Comparison of ENCODE assay signal across 8 mouse cellular contexts in the genomic region with DNA sequence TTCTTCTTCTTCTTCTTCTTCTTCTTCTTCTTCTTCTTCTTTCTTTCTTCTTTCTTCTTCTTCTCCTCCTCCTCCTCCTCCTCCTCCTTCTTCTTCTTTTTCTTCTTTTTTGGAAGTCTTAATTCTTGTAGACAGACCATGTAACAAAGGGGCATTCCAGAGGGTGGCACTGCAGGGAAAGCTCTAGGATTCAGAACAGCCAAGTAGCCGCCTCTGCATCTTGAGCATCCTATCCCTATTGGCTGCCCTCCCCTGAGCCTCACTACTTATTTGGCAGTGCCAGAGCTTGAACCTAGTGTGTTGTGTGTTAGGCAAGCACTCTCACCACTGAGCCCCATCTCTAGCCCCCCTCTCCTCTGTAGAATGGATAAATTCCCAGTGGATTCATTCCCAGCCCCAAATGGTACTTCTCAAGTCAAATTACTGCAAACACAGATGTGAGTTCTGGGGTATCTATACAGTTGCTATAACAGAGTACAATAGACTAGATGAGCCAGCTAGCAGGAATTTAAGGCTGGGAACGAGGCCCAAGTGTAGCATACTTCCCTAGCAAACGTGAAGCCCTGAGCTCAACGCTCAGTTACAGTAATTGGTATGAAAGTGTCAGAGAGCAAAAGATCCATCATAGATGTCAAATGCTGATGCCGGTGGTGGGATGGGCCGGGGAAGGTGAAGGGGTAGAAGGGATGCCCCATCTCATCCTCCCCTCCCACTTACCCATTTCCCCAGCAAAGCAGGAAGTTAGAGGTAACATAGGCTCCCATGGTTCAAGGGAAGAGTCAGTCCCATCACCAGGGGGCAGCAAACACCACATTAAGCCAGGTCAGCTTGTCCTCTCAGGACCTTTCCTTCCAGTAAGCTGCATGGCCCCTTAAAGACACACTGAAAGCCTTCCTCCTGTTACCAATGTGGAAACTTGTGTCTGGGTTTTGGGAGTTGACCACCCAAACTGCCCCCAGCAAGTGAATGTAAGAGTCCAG. TPM values are rescaled to one million over a fixed set of nuclear protein-coding genes. Genes with fewer than 3 reads are reported as not detected.
A peak's percentile ranks its signal among the peaks of the same experiment; 100 is the strongest.
DNase-seq lines count a peak whose midpoint lies in the region; ATAC-seq and TF ChIP-seq lines count a peak whose summit lies in the region.

No protein-coding gene starts in this region.

- no peak overlapping the region for H3K4me2 ChIP-seq in hindbrain, embryonic 14.5 days (replicated peaks)
- H3K4me2 ChIP-seq in hindbrain, embryonic 12.5 days (replicated peaks) = no peak overlapping the region

- peak; percentile 80 for DNase-seq in hindbrain, embryonic 14.5 days (ENCODE audit: low spot score)
- peak; percentile 85 to 92 for DNase-seq in adrenal gland, postnatal 36 days
- DNase-seq in hindlimb bud, embryonic 11.5 days (ENCODE audit: extremely low spot score, low read depth, low spot score) = peak; percentile 57
- DNase-seq in left cerebral cortex, postnatal 4 days = peak; percentile 77
- peak; percentile 48 for DNase-seq in testis, postnatal 14 days (ENCODE audit: low spot score)

- no peak overlapping the region for H3K4me3 ChIP-seq in hindbrain, embryonic 14.5 days (replicated peaks; ENCODE audit: low read length)
- H3K4me3 ChIP-seq in hindbrain, embryonic 12.5 days = no peak overlapping the region
- H3K4me3 ChIP-seq in embryonic fibroblast, embryonic 13.5 days (ENCODE audit: insufficient read depth, low read length) = no peak overlapping the region

- WGBS in hindbrain, embryonic 14.5 days = 43% methylated on average over 6 of the region's 6 CpGs
- 42% methylated on average over 6 of the region's 6 CpGs for WGBS in hindbrain, embryonic 12.5 days

- TF ChIP-seq CTCF in embryonic fibroblast, embryonic 13.5 days (IDR thresholded peaks at IDR 0.05; ENCODE audit: borderline replicate concordance, insufficient read depth, low read length) = peak; percentile 89; the same call in 1 of the 2 replicates

- intact Hi-C loops in left cerebral cortex, postnatal 4 days (cut with DNase I) = no loop called here

- H3K4me1 ChIP-seq in hindbrain, embryonic 14.5 days (replicated peaks; ENCODE audit: control insufficient read depth, insufficient read depth, low read length) = peaks cover 10% of the 10 kb centered on the region
- H3K4me1 ChIP-seq in hindbrain, embryonic 12.5 days = peaks cover 9% of the 10 kb centered on the region
- H3K4me1 ChIP-seq in embryonic fibroblast, embryonic 13.5 days (ENCODE audit: control insufficient read depth, insufficient read depth, low read length) = no peaks in the 10 kb centered on the region

- no peaks in the 10 kb centered on the region for H3K36me3 ChIP-seq in hindbrain, embryonic 14.5 days (replicated peaks; ENCODE audit: control insufficient read depth, insufficient read depth)
- no peaks in the 10 kb centered on the region for H3K36me3 ChIP-seq in hindbrain, embryonic 12.5 days

- no peaks in the 10 kb centered on the region for H3K27me3 ChIP-seq in hindbrain, embryonic 14.5 days (ENCODE audit: control insufficient read depth, insufficient read depth, low read length)
- H3K27me3 ChIP-seq in hindbrain, embryonic 12.5 days = no peaks in the 10 kb centered on the region

- H3K27ac ChIP-seq in hindbrain, embryonic 14.5 days = no peak overlapping the region
- no peak overlapping the region for H3K27ac ChIP-seq in hindbrain, embryonic 12.5 days
- H3K27ac ChIP-seq in embryonic fibroblast, embryonic 13.5 days (ENCODE audit: insufficient read depth, low read length) = peak overlapping the region; percentile 22

- no peak for ATAC-seq in hindbrain, embryonic 14.5 days (ENCODE audit: low FRiP score)
- ATAC-seq in hindbrain, embryonic 12.5 days (ENCODE audit: low FRiP score) = no peak
- peak; percentile 78 for ATAC-seq in neutrophil, adult 5-6 weeks (ENCODE audit: extremely low read depth, insufficient number of reproducible peaks, low FRiP score, poor library complexity, severe bottlenecking)

- 0 out of 2 replicates have a peak, but pooled peaks have one; percentile 17 for TF ChIP-seq POLR2A in embryonic fibroblast, embryonic 13.5 days (IDR thresholded peaks at IDR 0.05; ENCODE audit: low read depth, low read length)

- H3K9ac ChIP-seq in hindbrain, embryonic 14.5 days = no peak overlapping the region
- H3K9ac ChIP-seq in hindbrain, embryonic 12.5 days = no peak overlapping the region

- no peaks in the 10 kb centered on the region for H3K9me3 ChIP-seq in hindbrain, embryonic 14.5 days (ENCODE audit: control insufficient read depth, low read length)
- H3K9me3 ChIP-seq in hindbrain, embryonic 12.5 days (replicated peaks) = no peaks in the 10 kb centered on the region

RNA-seq across cellular contexts. Expression of a gene that starts 3.2 kb away (rescaled TPM):
- 22.7 and 22.9 TPM in 2 replicates for polyA plus RNA-seq in hindbrain, embryonic 14.5 days (2014; fragmentation: Nextera tagmentation; extraction: Ambion mirVana)
- 22.5 and 23.6 TPM in 2 replicates for polyA plus RNA-seq in hindbrain, embryonic 12.5 days (2016; fragmentation: Nextera tagmentation; extraction: Ambion mirVana)
- 10 to 100 TPM; 50.5 to 82.0 TPM for total RNA-seq in adrenal gland, postnatal 36 days (2021)
- 37.4 and 45.3 TPM in 2 replicates for polyA plus RNA-seq in embryonic fibroblast, embryonic 13.5 days (2011; ENCODE audit: insufficient read length, low read depth, missing spikeins)
- 10 to 100 TPM; 66.7 to 73.3 TPM for total RNA-seq in left cerebral cortex, postnatal 4 days (2021)
- 14.7 and 15.6 TPM in 2 replicates for total RNA-seq in neutrophil, adult 5-6 weeks (2017)

RNA-seq across cellular contexts. Expression of a gene that starts 8.3 kb away (rescaled TPM):
- polyA plus RNA-seq in hindbrain, embryonic 14.5 days (2014; fragmentation: Nextera tagmentation; extraction: Ambion mirVana) = 1.4 and 2.9 TPM in 2 replicates
- 2.9 and 4.1 TPM in 2 replicates for polyA plus RNA-seq in hindbrain, embryonic 12.5 days (2016; fragmentation: Nextera tagmentation; extraction: Ambion mirVana)
- total RNA-seq in adrenal gland, postnatal 36 days (2021) = not detected
- polyA plus RNA-seq in embryonic fibroblast, embryonic 13.5 days (2011; ENCODE audit: insufficient read length, low read depth, missing spikeins) = not detected in 2 replicates
- total RNA-seq in left cerebral cortex, postnatal 4 days (2021) = under 1 TPM in 1 of 2 experiments, not detected in 1; 0.42 TPM
- total RNA-seq in neutrophil, adult 5-6 weeks (2017) = 17.9 and 25.6 TPM in 2 replicates

Comparison
In these comparisons a context has a peak if more than half of its experiments do, and no peak if none do; other contexts are left out.
1. RNA of a gene that starts 8.3 kb away (total RNA-seq): 17.9 to 25.6 TPM in neutrophil, adult 5-6 weeks; 0.42 TPM in left cerebral cortex, postnatal 4 days and not detected in adrenal gland, postnatal 36 days; every median in the first group is over 10 times any median in the second.
2. Peak in every context shown above with its lines, with median percentiles within 50 percentile points of each other: DNase-seq.